Mouse (Mus musculus) intestine, postnatal 0 days (tissue): Measurements from ENCODE around the gene Slc24a3. TPM values are rescaled to one million over a fixed set of nuclear protein-coding genes. Genes with fewer than 3 reads are reported as not detected.
A peak's percentile ranks its signal among the peaks of the same experiment; 100 is the strongest.

ENCODE experiments used
- ATAC-seq: fragments of 200-750 bp; cut with Nextera tagmentation; 2 replicates; pipeline ENCODE4 v1.8.0; 2017; ENCODE audit warnings: mild to moderate bottlenecking, moderate TSS enrichment, moderate library complexity
- H3K27ac ChIP-seq: fragments of 300-500 bp; sonication (generic); 2 replicates; pipeline ENCODE4 v1.5.1; 2014; ENCODE audit warnings: mild to moderate bottlenecking, low read depth, low read length, moderate library complexity
- H3K27me3 ChIP-seq: fragments of 300-500 bp; sonication (generic); replicated peaks from 2 replicates; pipeline ENCODE4 v1.6.1; 2014; ENCODE audit warnings: low read length, mixed read lengths; ENCODE audit not compliant: control insufficient read depth, insufficient read depth
- H3K36me3 ChIP-seq: fragments of 300-500 bp; sonication (generic); 2 replicates; pipeline ENCODE4 v1.6.1; 2014; ENCODE audit warnings: mild to moderate bottlenecking, moderate library complexity; ENCODE audit not compliant: control insufficient read depth, insufficient read depth
- H3K4me1 ChIP-seq: fragments of 300-500 bp; sonication (generic); replicated peaks from 2 replicates; pipeline ENCODE4 v1.6.1; 2014; ENCODE audit warnings: antibody characterized with exemption, low read length, mixed read lengths; ENCODE audit not compliant: control insufficient read depth, insufficient read depth
- H3K4me2 ChIP-seq: fragments of 300-500 bp; sonication (generic); replicated peaks from 2 replicates; pipeline ENCODE4 v1.6.1; 2014; ENCODE audit warnings: low read depth, mild to moderate bottlenecking, moderate library complexity
- H3K4me3 ChIP-seq: fragments of 300-500 bp; sonication (generic); 2 replicates; pipeline ENCODE4 v1.5.1; 2014; ENCODE audit warnings: low read depth, low read length
- H3K9ac ChIP-seq: fragments of 300-500 bp; sonication (generic); 2 replicates; pipeline ENCODE4 v1.6.1; 2014; ENCODE audit warnings: mild to moderate bottlenecking, low read depth, low read length
- H3K9me3 ChIP-seq: fragments of 300-500 bp; sonication (generic); 2 replicates; pipeline ENCODE4 v1.6.1; 2016; ENCODE audit warnings: mixed run types; ENCODE audit not compliant: control insufficient read depth
- CTCF ChIP-seq: sonication (generic); IDR thresholded peaks from 2 replicates; pipeline ENCODE4 v1.5.1; 2016; ENCODE audit warnings: low read depth, mild to moderate bottlenecking, control low read depth, antibody characterized with exemption, moderate library complexity
- WGBS: fragments of 180-500 bp; shearing (Covaris S2); extraction: QIAGEN DNeasy Blood & Tissue Kit; methylation state at CpG from one replicate; pipeline ENCODE4 v1.1.7; 2014; 5-methylcytosine and 5-hydroxymethylcytosine counted together
- polyA plus RNA-seq: library from polyadenylated mRNA; unstranded; fragments of >200 nt; fragmentation: Nextera tagmentation; extraction: Ambion mirVana; gene quantifications from 2 replicates; pipeline ENCODE4 v1.2.1, GENCODE M21; 2015

The Slc24a3 gene
- 6.5 and 7.0 TPM in 2 replicates for polyA plus RNA-seq

GRCm38 (mm10) chr2:145167664-145168360, at the start of gene Slc24a3:
Slc24a3 (plus strand) TSS chr2:145167754.
- TF ChIP-seq CTCF, result peak; percentile 85
- under 1% methylated on average over 57 of the region's 100 CpGs for WGBS
- H3K36me3 ChIP-seq, result no peaks in the 10 kb centered on the region

GRCm38 (mm10) chr2:145117762-145118161, 49.8 kb upstream of the Slc24a3 start:
- no peak for TF ChIP-seq CTCF
- no peak overlapping the region for H3K9ac ChIP-seq
- WGBS, result 67% methylated on average over 5 of the region's 5 CpGs
- no peaks in the 10 kb centered on the region for H3K36me3 ChIP-seq
- no peaks in the 10 kb centered on the region for H3K9me3 ChIP-seq
- no peak overlapping the region for H3K4me3 ChIP-seq
- H3K4me2 ChIP-seq, result no peak overlapping the region
- H3K27ac ChIP-seq, result no peak overlapping the region
- no peaks in the 10 kb centered on the region for H3K4me1 ChIP-seq
- no peaks in the 10 kb centered on the region for H3K27me3 ChIP-seq
- no peak for ATAC-seq

More at GRCm38 (mm10) chr2:145167664-145168360, at the start of gene Slc24a3:
- Histone ChIP-seq H3K4me1 (peaks cover 4% of the 10 kb centered on the region; the same call in 1 of the 2 replicates), H3K4me2 (peak within 1 kb of the TSS; percentile 94), H3K27ac (peak within 1 kb of the TSS; percentile 60), H3K4me3 (peak within 1 kb of the TSS; percentile 66), H3K9ac (peak within 1 kb of the TSS; percentile 54), H3K27me3 (no peaks in the 10 kb centered on the region), H3K9me3 (no peaks in the 10 kb centered on the region)
- ATAC-seq, result peak; percentile 81

- no peaks in the 10 kb centered on the region for H3K4me1 ChIP-seq
- no peaks in the 10 kb centered on the region for H3K36me3 ChIP-seq
- no peak overlapping the region for H3K4me2 ChIP-seq
- no peak for ATAC-seq
- TF ChIP-seq CTCF, result no peak
- no peaks in the 10 kb centered on the region for H3K27me3 ChIP-seq
- no peak overlapping the region for H3K27ac ChIP-seq
- 78% methylated on average over 3 of the region's 3 CpGs for WGBS
- H3K9me3 ChIP-seq, result no peaks in the 10 kb centered on the region
- no peak overlapping the region for H3K4me3 ChIP-seq
- H3K9ac ChIP-seq, result no peak overlapping the region
These were observed 39.8 kb upstream of the Slc24a3 start for GRCm38 (mm10) chr2:145127747-145128146.

- Histone ChIP-seq H3K36me3 (no peaks in the 10 kb centered on the region), H3K9me3 (no peaks in the 10 kb centered on the region), H3K4me3 (no peak overlapping the region), H3K27me3 (no peaks in the 10 kb centered on the region), H3K4me2 (no peak overlapping the region), H3K9ac (no peak overlapping the region), H3K27ac (no peak overlapping the region), H3K4me1 (no peaks in the 10 kb centered on the region)
- no peak for TF ChIP-seq CTCF
- 81% methylated on average over 4 of the region's 4 CpGs for WGBS
- ATAC-seq, result no peak
These were observed 30.8 kb upstream of the Slc24a3 start for GRCm38 (mm10) chr2:145136625-145137291.

GRCm38 (mm10) chr2:145150407-145150806, 17.1 kb upstream of the Slc24a3 start:
- no peak for ATAC-seq
- no peak overlapping the region for H3K4me2 ChIP-seq
- H3K4me1 ChIP-seq, result no peaks in the 10 kb centered on the region
- no peaks in the 10 kb centered on the region for H3K9me3 ChIP-seq
- H3K27ac ChIP-seq, result no peak overlapping the region
- no peak overlapping the region for H3K9ac ChIP-seq
- no peaks in the 10 kb centered on the region for H3K27me3 ChIP-seq
- 65% methylated on average over 1 of the region's 1 CpGs for WGBS
- H3K36me3 ChIP-seq, result no peaks in the 10 kb centered on the region
- no peak overlapping the region for H3K4me3 ChIP-seq
- no peak for TF ChIP-seq CTCF

GRCm38 (mm10) chr2:145150821-145151220, 16.7 kb upstream of the Slc24a3 start:
- Histone ChIP-seq H3K27ac (no peak overlapping the region), H3K36me3 (no peaks in the 10 kb centered on the region), H3K4me1 (no peaks in the 10 kb centered on the region), H3K9me3 (no peaks in the 10 kb centered on the region), H3K27me3 (no peaks in the 10 kb centered on the region), H3K4me2 (no peak overlapping the region), H3K4me3 (no peak overlapping the region), H3K9ac (no peak overlapping the region)
- no peak for TF ChIP-seq CTCF
- WGBS, result 79% methylated on average over 3 of the region's 3 CpGs
- no peak for ATAC-seq
